8 mouse cellular contexts compared by ENCODE assay signal in genomic region chr2:112261748-112262653, GRCm38 (mm10). TPM values are rescaled to one million over a fixed set of nuclear protein-coding genes. Genes with fewer than 3 reads are reported as not detected.
DNase-seq lines count a peak whose midpoint lies in the region; ATAC-seq and TF ChIP-seq lines count a peak whose summit lies in the region.

Gene Nop10 (plus strand): TSS chr2:112261926.

- H3K36me3 ChIP-seq in C2C12 (ENCODE audit: control insufficient read depth, insufficient read depth): no peaks in the 10 kb centered on the region
- H3K36me3 ChIP-seq in heart, embryonic 11.5 days (ENCODE audit: control insufficient read depth, insufficient read depth, low read length): no peaks in the 10 kb centered on the region
- no peaks in the 10 kb centered on the region for H3K36me3 ChIP-seq in kidney, embryonic 16.5 days (ENCODE audit: insufficient read depth, low read length)
- H3K36me3 ChIP-seq in liver, adult 2 months (ENCODE audit: control insufficient read depth, insufficient read depth, low read length): no peaks in the 10 kb centered on the region
- peaks cover 5% of the 10 kb centered on the region for H3K36me3 ChIP-seq in myocyte (ENCODE audit: control insufficient read depth, insufficient read depth)
- H3K36me3 ChIP-seq in splenic B cell, adult 2 months (ENCODE audit: control insufficient read depth, insufficient read depth, low read length, poor library complexity, severe bottlenecking): no peaks in the 10 kb centered on the region

- H3K27ac ChIP-seq in heart, embryonic 11.5 days (ENCODE audit: low read depth, low read length): peak within 1 kb of the TSS; percentile 43; the same call in 1 of the 2 replicates
- H3K27ac ChIP-seq in kidney, embryonic 16.5 days (ENCODE audit: low read length): peak within 1 kb of the TSS; percentile 45
- peak within 1 kb of the TSS; percentile 70 for H3K27ac ChIP-seq in liver, adult 2 months (replicated peaks; ENCODE audit: insufficient read depth, low read depth, low read length)

- under 1% methylated on average over 36 of the region's 36 CpGs for WGBS in heart, embryonic 11.5 days (ENCODE audit: insufficient replicate concordance)
- WGBS in kidney, embryonic 16.5 days: under 1% methylated on average over 36 of the region's 36 CpGs
- under 1% methylated on average over 36 of the region's 36 CpGs for WGBS in liver, adult 2 months

- peak; percentile 92 for TF ChIP-seq POLR2A in liver, adult 2 months (IDR thresholded peaks at IDR 0.05; ENCODE audit: extremely low read depth, insufficient read depth, low read length)
- peak; percentile 98 for TF ChIP-seq POLR2A in myocyte (IDR thresholded peaks at IDR 0.05; ENCODE audit: insufficient read length, low read depth)

- H3K4me3 ChIP-seq in C2C12 (ENCODE audit: insufficient read depth, poor library complexity, severe bottlenecking): peak within 1 kb of the TSS; percentile 64
- peak within 1 kb of the TSS; percentile 70 for H3K4me3 ChIP-seq in heart, embryonic 11.5 days (ENCODE audit: low read depth, low read length)
- peak within 1 kb of the TSS; percentile 59 for H3K4me3 ChIP-seq in kidney, embryonic 16.5 days (ENCODE audit: low read length)
- peak within 1 kb of the TSS; percentile 70 for H3K4me3 ChIP-seq in liver, adult 2 months (ENCODE audit: insufficient read depth, low read depth, low read length)
- H3K4me3 ChIP-seq in myocyte: peak within 1 kb of the TSS; percentile 59

- peak within 1 kb of the TSS; percentile 82 for H3K9ac ChIP-seq in heart, embryonic 11.5 days (ENCODE audit: low read depth, low read length)
- H3K9ac ChIP-seq in kidney, embryonic 16.5 days (replicated peaks; ENCODE audit: low read length): peak within 1 kb of the TSS; percentile 67
- peak within 1 kb of the TSS; percentile 79 for H3K9ac ChIP-seq in liver, adult 2 months (ENCODE audit: low read depth, low read length)

- H3K4me2 ChIP-seq in heart, embryonic 11.5 days: peak within 1 kb of the TSS; percentile 76
- peak within 1 kb of the TSS; percentile 70 for H3K4me2 ChIP-seq in kidney, embryonic 16.5 days (replicated peaks; ENCODE audit: low read depth, low read length)
- H3K4me2 ChIP-seq in myocyte (ENCODE audit: low read depth): peak within 1 kb of the TSS; percentile 90

- peak; percentile 69 for ATAC-seq in erythroblast, adult 5-6 weeks (replicated peaks; ENCODE audit: low FRiP score, poor library complexity, severe bottlenecking)
- peak; percentile 44; the same call in 1 of the 2 replicates for ATAC-seq in heart, embryonic 11.5 days (replicated peaks; ENCODE audit: insufficient number of reproducible peaks, low FRiP score, low TSS enrichment)
- peak; percentile 46 for ATAC-seq in kidney, embryonic 16.5 days (ENCODE audit: low FRiP score, low TSS enrichment)

- peak; percentile 97 for DNase-seq in brain, adult 2 months (ENCODE audit: low read depth, low spot score)
- peak; percentile 83 for DNase-seq in liver, adult 2 months (ENCODE audit: extremely low read depth, low read depth, low spot score)
- DNase-seq in splenic B cell, adult 2 months (ENCODE audit: low read depth, low spot score): peak; percentile 91

- no peaks in the 10 kb centered on the region for H3K27me3 ChIP-seq in C2C12 (ENCODE audit: control insufficient read depth, insufficient read depth, insufficient read length)
- no peaks in the 10 kb centered on the region for H3K27me3 ChIP-seq in heart, embryonic 11.5 days (ENCODE audit: control insufficient read depth, insufficient read depth, low read length)
- H3K27me3 ChIP-seq in kidney, embryonic 16.5 days (ENCODE audit: insufficient read depth, low read length): no peaks in the 10 kb centered on the region
- no peaks in the 10 kb centered on the region for H3K27me3 ChIP-seq in liver, adult 2 months (ENCODE audit: control insufficient read depth, insufficient read depth, low read length)
- no peaks in the 10 kb centered on the region for H3K27me3 ChIP-seq in myocyte (ENCODE audit: control insufficient read depth, insufficient read depth, insufficient read length)
- H3K27me3 ChIP-seq in splenic B cell, adult 2 months (ENCODE audit: control insufficient read depth, insufficient read depth, low read length, poor library complexity, severe bottlenecking): no peaks in the 10 kb centered on the region

- peak; percentile 47 for TF ChIP-seq CTCF in C2C12 (IDR thresholded peaks at IDR 0.05; ENCODE audit: control insufficient read depth, insufficient read depth, insufficient read length)
- peak; percentile 61 for TF ChIP-seq CTCF in liver, adult 2 months (IDR thresholded peaks at IDR 0.05; ENCODE audit: low read depth, low read length)

- H3ac ChIP-seq in C2C12 (ENCODE audit: control insufficient read depth, insufficient read length, low read depth) (peak within 1 kb of the TSS; percentile 70), myocyte (ENCODE audit: control insufficient read depth, insufficient read length) (peak within 1 kb of the TSS; percentile 52)

- no peaks in the 10 kb centered on the region for H3K4me1 ChIP-seq in heart, embryonic 11.5 days (ENCODE audit: control insufficient read depth, insufficient read depth, low read length)
- H3K4me1 ChIP-seq in kidney, embryonic 16.5 days (ENCODE audit: insufficient read depth, low read length): peaks cover 28% of the 10 kb centered on the region
- H3K4me1 ChIP-seq in liver, adult 2 months (ENCODE audit: control insufficient read depth, insufficient read depth, low read length): peaks cover 6% of the 10 kb centered on the region

- H3K9me3 ChIP-seq in heart, embryonic 11.5 days (replicated peaks; ENCODE audit: control insufficient read depth, low read length): no peaks in the 10 kb centered on the region
- H3K9me3 ChIP-seq in kidney, embryonic 16.5 days (ENCODE audit: low read length): no peaks in the 10 kb centered on the region

- H3K79me2 ChIP-seq in C2C12 (ENCODE audit: control insufficient read depth, insufficient read depth) (peaks cover 35% of the 10 kb centered on the region), myocyte (ENCODE audit: control insufficient read depth, insufficient read depth) (peaks cover 15% of the 10 kb centered on the region)
- peaks cover 8% of the 10 kb centered on the region; the same call in 1 of the 2 replicates for H3K79me2 ChIP-seq in liver, adult 2 months (ENCODE audit: control insufficient read depth, insufficient read depth, low read length)

- peaks cover 14% of the 10 kb centered on the region for H3K79me3 ChIP-seq in C2C12 (ENCODE audit: low read depth)

TF ChIP-seq in C2C12, 6 proteins besides CTCF, POLR2A, EP300 and RAD21:
- TF ChIP-seq MYOG (IDR thresholded peaks at IDR 0.05; ENCODE audit: control insufficient read depth, extremely low read depth, insufficient read length): no peak
- peak; percentile 14 for TF ChIP-seq USF1 (IDR thresholded peaks at IDR 0.05; ENCODE audit: low read depth)
- TF ChIP-seq MAX (IDR thresholded peaks at IDR 0.05): peak; percentile 81
- no peak for TF ChIP-seq FOSL1 (IDR thresholded peaks at IDR 0.05; ENCODE audit: insufficient read depth, low read length, poor library complexity, severe bottlenecking)
TF ChIP-seq in C2C12: peak in this region for 2.

TF ChIP-seq in myocyte, 11 proteins besides CTCF, POLR2A, EP300 and RAD21:
- TF ChIP-seq E2F4 (IDR thresholded peaks at IDR 0.05; ENCODE audit: insufficient read depth): peak; percentile 40
- TF ChIP-seq TCF12 (IDR thresholded peaks at IDR 0.05; ENCODE audit: insufficient read depth, poor library complexity, severe bottlenecking): no peak
- TF ChIP-seq CEBPB (IDR thresholded peaks at IDR 0.05; ENCODE audit: insufficient read depth, poor library complexity, severe bottlenecking): no peak
- peak; percentile 40 for TF ChIP-seq MAX (IDR thresholded peaks at IDR 0.05; ENCODE audit: low read depth)
- peak; percentile 48 for TF ChIP-seq USF1 (IDR thresholded peaks at IDR 0.05; ENCODE audit: low read depth)
- peak in 1 of 3 experiments; percentile 14 for TF ChIP-seq MYOG (IDR thresholded peaks at IDR 0.05; ENCODE audit: control insufficient read depth in 1 of 3, insufficient read depth in 1 of 3, insufficient read length in 2 of 3, low read depth in 2 of 3)
- no peak for TF ChIP-seq MYOD1 (IDR thresholded peaks at IDR 0.05; ENCODE audit: control insufficient read depth in 1 of 3, insufficient read length in 2 of 3, low read depth in 2 of 3)
- no peak for TF ChIP-seq TCF3 (IDR thresholded peaks at IDR 0.05; ENCODE audit: insufficient read length, low read depth)
- no peak for TF ChIP-seq SRF (IDR thresholded peaks at IDR 0.05; ENCODE audit: control insufficient read depth, insufficient read length, low read depth)
- TF ChIP-seq POLR2AphosphoS2 (IDR thresholded peaks at IDR 0.05; ENCODE audit: insufficient read length, low read depth): peak; percentile 98
- TF ChIP-seq REST (IDR thresholded peaks at IDR 0.05; ENCODE audit: insufficient read depth, insufficient read length): no peak

RNA-seq across cellular contexts. Expression of gene Nop10, which starts in this region (rescaled TPM):
- polyA plus RNA-seq in C2C12 (2012; fragmentation: generic; extraction: Trizol) (139 TPM), myocyte (2012; fragmentation: generic; extraction: Trizol) (129 TPM)
- 23.6 and 25.4 TPM in 2 replicates for total RNA-seq in erythroblast, adult 5-6 weeks (2015; ENCODE audit: low replicate concordance)
- total RNA-seq in erythroblast, adult 5-6 weeks (2017; ENCODE audit: low replicate concordance): 28.3 and 33.6 TPM in 2 replicates
- polyA plus RNA-seq in heart, embryonic 11.5 days (2014; fragmentation: Nextera tagmentation; extraction: Ambion mirVana): 157 and 168 TPM in 2 replicates
- 225 and 243 TPM in 2 replicates for polyA plus RNA-seq in kidney, embryonic 16.5 days (2015; fragmentation: Nextera tagmentation; extraction: Ambion mirVana)
- total RNA-seq in liver, adult 2 months (2014; rRNA removed): 71.2 and 82.6 TPM in 2 replicates
- 61.7 and 67.8 TPM in 2 replicates for polyA plus RNA-seq in liver, adult 2 months (2012; rRNA removed)

Comparison
In these comparisons a context has a peak if more than half of its experiments do, and no peak if none do; other contexts are left out.
1. Peak in every context shown above with its lines: DNase-seq, ATAC-seq, H3K4me3 ChIP-seq and H3K27ac ChIP-seq.